Mouse (Mus musculus): Measurements from ENCODE around the gene Slc6a8.

GRCm38 (mm10) chrX:73663143-73663542, 9.8 kb upstream of the Slc6a8 start:
- TF ChIP-seq CTCF (IDR thresholded peaks at IDR 0.05; ENCODE audit: control insufficient read depth, insufficient read depth, insufficient read length): no peak
- TF ChIP-seq MAX (IDR thresholded peaks at IDR 0.05): no peak
- no peak for TF ChIP-seq MYOD1 (IDR thresholded peaks at IDR 0.05; ENCODE audit: control insufficient read depth, insufficient read length, low read depth)
